Mouse (Mus musculus) cerebellum, adult 2 months (tissue): ENCODE measurements around the gene Tmem258. TPM values are rescaled to one million over a fixed set of nuclear protein-coding genes. Genes with fewer than 3 reads are reported as not detected.

Experiments used
- DNase-seq, 2 experiments: peaks; one replicate each; pipeline ENCODE4 v3.0.0; 2021
- H3K27ac ChIP-seq: fragments of 200-500 bp; 2 replicates; pipeline ENCODE4 v1.5.1; 2012; ENCODE audit warnings: low read length, control low read depth, inconsistent platforms; ENCODE audit not compliant: insufficient read depth
- H3K27me3 ChIP-seq: fragments of 200-500 bp; 2 replicates; pipeline ENCODE4 v1.6.1; 2012; ENCODE audit warnings: inconsistent platforms, mild to moderate bottlenecking, low read length, moderate library complexity; ENCODE audit not compliant: control insufficient read depth, insufficient read depth
- H3K4me1 ChIP-seq: fragments of 200-500 bp; 2 replicates; pipeline ENCODE4 v1.6.1; 2011; ENCODE audit warnings: low read length; ENCODE audit not compliant: control insufficient read depth, insufficient read depth
- H3K4me3 ChIP-seq: fragments of 200-500 bp; replicated peaks from 2 replicates; pipeline ENCODE3; 2011; ENCODE audit warnings: mild to moderate bottlenecking, low read depth, low read length, control low read depth; ENCODE audit not compliant: insufficient read depth
- CTCF ChIP-seq: fragments of 200-500 bp; IDR thresholded peaks from 2 replicates; pipeline ENCODE4 v1.5.1; 2011; ENCODE audit warnings: low read depth, mild to moderate bottlenecking, control low read depth, low read length, moderate library complexity, borderline replicate concordance; ENCODE audit not compliant: insufficient read depth
- POLR2A ChIP-seq: fragments of 200-500 bp; IDR thresholded peaks from 2 replicates; pipeline ENCODE4 v1.6.1; 2011; ENCODE audit warnings: low read length, control low read depth, borderline replicate concordance; ENCODE audit not compliant: insufficient read depth
- WGBS: fragments of 180-500 bp; shearing (Covaris S2); methylation state at CpG from one replicate; pipeline ENCODE4 v1.1.7; 2018; 5-methylcytosine and 5-hydroxymethylcytosine counted together
- polyA plus RNA-seq: library from polyadenylated mRNA; depleted of rRNA; stranded (reverse); fragments of >200 nt; gene quantifications from 2 replicates; pipeline ENCODE4 v1.2.3, GENCODE M21; 2012

The Tmem258 gene
- polyA plus RNA-seq, 1 experiment: 59.2 TPM

- 77% methylated on average over 7 of the region's 7 CpGs for WGBS
- Histone ChIP-seq H3K27ac (no peak overlapping the region), H3K4me1 (0 out of 2 replicates have a peak, but pooled peaks cover 4% of the 10 kb centered on the region), H3K4me3 (no peak overlapping the region), H3K27me3 (no peaks in the 10 kb centered on the region)
- no peak for DNase-seq
- TF ChIP-seq CTCF (no peak), POLR2A (no peak)
Observed at GRCm38 (mm10) chr19:10181225-10181624, 22.6 kb upstream of the Tmem258 start.

- WGBS: 14% methylated on average over 7 of the region's 7 CpGs
- DNase-seq: no peak
- H3K27me3 ChIP-seq: no peaks in the 10 kb centered on the region
- H3K4me1 ChIP-seq: 0 out of 2 replicates have a peak, but pooled peaks cover 4% of the 10 kb centered on the region
- H3K4me3 ChIP-seq: peak overlapping the region; percentile 90
- TF ChIP-seq CTCF: no peak
- TF ChIP-seq POLR2A: no peak
- no peak overlapping the region for H3K27ac ChIP-seq
Observed at GRCm38 (mm10) chr19:10182142-10182541, 21.7 kb upstream of the Tmem258 start.

DNA sequence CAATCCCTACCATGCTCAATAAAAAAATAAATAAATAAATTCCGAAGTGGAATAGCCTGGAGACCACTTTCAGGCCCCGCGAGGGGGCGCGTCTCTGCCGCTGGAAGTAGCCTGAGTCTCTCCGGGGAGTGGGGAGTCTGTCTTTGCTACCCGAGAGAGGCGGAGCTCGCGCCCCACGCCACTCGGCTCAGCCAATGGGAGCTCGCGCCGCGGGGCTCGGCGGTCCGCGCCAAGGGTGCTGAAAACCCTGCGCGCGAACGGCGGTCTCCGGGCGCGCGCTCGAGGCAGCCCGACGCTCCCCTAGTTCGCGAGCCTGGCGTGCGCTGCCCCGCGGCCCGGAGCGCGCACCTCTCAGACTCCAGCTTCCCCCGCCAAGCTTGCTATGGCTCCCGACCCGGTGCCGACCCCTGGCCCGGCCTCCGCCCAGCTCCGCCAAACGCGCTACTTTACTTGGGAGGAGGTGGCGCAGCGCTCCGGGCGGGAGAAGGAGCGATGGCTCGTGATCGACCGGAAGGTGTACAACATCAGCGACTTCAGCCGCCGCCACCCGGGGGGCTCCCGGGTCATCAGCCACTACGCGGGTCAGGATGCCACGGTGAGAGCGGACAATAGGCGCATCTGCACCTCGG, 21.0 kb upstream of the Tmem258 start, which contains the start of gene Fads1:
Gene Fads1 (plus strand): TSS at position 219 of the 629 bp plus-strand sequence.
- DNase-seq: peak; percentile 93 to 95
- Histone ChIP-seq H3K4me3 (peak within 1 kb of the TSS; percentile 90), H3K27me3 (no peaks in the 10 kb centered on the region), H3K4me1 (peaks cover 4% of the 10 kb centered on the region; the same call in 1 of the 2 replicates), H3K27ac (peak within 1 kb of the TSS; percentile 65)
- peak; percentile 33; the same call in 1 of the 2 replicates for TF ChIP-seq POLR2A
- peak; percentile 32; the same call in 1 of the 2 replicates for TF ChIP-seq CTCF
- WGBS: under 1% methylated on average over 70 of the region's 70 CpGs

GRCm38 (mm10) chr19:10183299-10183983, 20.4 kb upstream of the Tmem258 start:
- peak overlapping the region; percentile 90 for H3K4me3 ChIP-seq
- TF ChIP-seq CTCF (no peak), POLR2A (peak; percentile 42; the same call in 1 of the 2 replicates)
- 4% methylated on average over 35 of the region's 35 CpGs for WGBS
- no peaks in the 10 kb centered on the region for H3K27me3 ChIP-seq
- H3K27ac ChIP-seq: peak overlapping the region; percentile 65
- peaks cover 9% of the 10 kb centered on the region; the same call in 1 of the 2 replicates for H3K4me1 ChIP-seq
- peak; percentile 74 to 78 for DNase-seq

DNA sequence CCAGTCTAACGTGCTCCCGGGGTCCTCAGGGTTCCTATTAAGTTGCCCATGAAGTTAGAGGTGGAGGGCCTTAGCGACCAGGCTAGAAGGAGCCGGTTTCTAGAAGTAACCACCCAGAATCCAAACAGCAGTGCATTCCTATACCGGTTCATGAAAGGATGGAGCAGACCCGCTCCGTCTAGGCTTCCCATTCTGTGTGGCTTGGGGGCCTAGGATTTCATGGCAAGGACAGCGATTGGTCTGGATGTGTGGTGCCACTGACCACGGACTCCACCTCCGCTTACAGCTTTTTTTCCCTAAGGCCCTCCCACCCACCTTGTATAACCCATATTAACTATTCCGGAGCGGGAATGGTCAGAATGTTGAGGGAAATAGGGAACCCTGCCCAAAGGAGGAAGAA, 19.7 kb upstream of the Tmem258 start:
- Histone ChIP-seq H3K4me1 (peaks cover 14% of the 10 kb centered on the region), H3K27ac (0 out of 2 replicates have a peak overlapping the region, but pooled peaks have one; percentile 65), H3K27me3 (no peaks in the 10 kb centered on the region), H3K4me3 (peak overlapping the region; percentile 90)
- no peak for DNase-seq
- 41% methylated on average over 12 of the region's 12 CpGs for WGBS
- TF ChIP-seq CTCF (no peak), POLR2A (no peak)

GRCm38 (mm10) chr19:10185876-10186275, 17.9 kb upstream of the Tmem258 start:
- TF ChIP-seq CTCF: no peak
- TF ChIP-seq POLR2A: no peak
- H3K4me3 ChIP-seq: no peak overlapping the region
- H3K27ac ChIP-seq: no peak overlapping the region
- H3K4me1 ChIP-seq: peaks cover 15% of the 10 kb centered on the region
- no peaks in the 10 kb centered on the region for H3K27me3 ChIP-seq
- DNase-seq: no peak
- 79% methylated on average over 3 of the region's 3 CpGs for WGBS

- TF ChIP-seq POLR2A: no peak
- TF ChIP-seq CTCF: no peak
- WGBS: 71% methylated on average over 8 of the region's 8 CpGs
- no peak for DNase-seq
- H3K27ac ChIP-seq: no peak overlapping the region
- H3K27me3 ChIP-seq: no peaks in the 10 kb centered on the region
- H3K4me3 ChIP-seq: no peak overlapping the region
- H3K4me1 ChIP-seq: peaks cover 15% of the 10 kb centered on the region
Observed at GRCm38 (mm10) chr19:10186569-10186968, 17.2 kb upstream of the Tmem258 start.

DNA sequence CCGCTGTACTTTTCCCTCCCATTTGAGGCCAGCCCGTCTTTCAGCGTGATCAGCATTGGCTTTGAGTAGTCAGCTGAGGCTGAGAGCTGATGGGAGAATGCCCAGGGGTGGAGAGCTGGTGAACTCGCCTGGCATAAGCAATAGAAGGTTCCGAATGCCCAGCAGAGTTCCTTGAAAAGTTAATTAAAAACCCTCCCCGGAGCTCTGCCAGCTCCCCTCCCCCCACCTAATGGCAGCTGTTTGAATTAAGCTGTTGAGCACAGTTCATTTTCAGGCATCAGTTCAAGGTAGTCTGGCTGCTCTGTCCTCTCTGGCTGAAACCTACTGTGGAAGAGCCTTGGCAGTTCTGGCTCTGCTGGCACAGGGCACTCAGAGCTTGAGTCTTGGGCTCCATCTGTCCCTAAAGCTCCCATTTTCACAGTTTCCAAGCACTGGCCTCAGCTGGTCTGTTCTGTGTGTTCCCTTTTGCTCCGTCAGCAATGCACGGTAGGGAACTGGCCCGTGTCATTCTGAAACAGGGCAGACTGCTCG, 15.5 kb upstream of the Tmem258 start:
- 4% methylated on average over 10 of the region's 10 CpGs for WGBS
- Histone ChIP-seq H3K4me1 (peaks cover 15% of the 10 kb centered on the region), H3K4me3 (no peak overlapping the region), H3K27ac (0 out of 2 replicates have a peak overlapping the region, but pooled peaks have one; percentile 8), H3K27me3 (no peaks in the 10 kb centered on the region)
- TF ChIP-seq CTCF (no peak), POLR2A (no peak)
- peak; percentile 75 to 88 for DNase-seq
